10 mouse cellular contexts compared by ENCODE assay signal in the genomic region with DNA sequence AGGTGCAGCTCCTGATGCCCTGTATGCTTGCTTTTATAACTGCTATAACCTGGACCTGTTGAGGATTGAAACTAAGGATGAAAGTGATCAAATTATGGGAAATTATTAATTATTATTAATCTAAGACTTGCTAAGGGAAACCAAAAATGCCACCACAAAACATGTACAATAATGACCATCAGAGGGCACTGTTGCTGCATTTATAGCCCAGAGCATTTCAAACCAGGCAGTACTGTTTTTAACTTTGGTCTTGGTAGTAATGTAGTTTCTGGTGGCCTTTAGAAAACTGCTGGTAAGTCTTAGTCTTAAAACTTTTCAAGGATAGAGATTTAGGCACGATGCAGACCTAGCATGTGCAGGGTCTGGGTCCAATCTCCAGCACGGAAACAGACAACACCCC. TPM values are rescaled to one million over a fixed set of nuclear protein-coding genes. Genes with fewer than 3 reads are reported as not detected.
A peak's percentile ranks its signal among the peaks of the same experiment; 100 is the strongest.
DNase-seq lines count a peak whose midpoint lies in the region; ATAC-seq and TF ChIP-seq lines count a peak whose summit lies in the region.
"Had no signal": no experiment of that assay in that cellular context is flagged by ENCODE, and none has a peak within 500 bp of the region (broad histone marks: within the 10 kb centered on the region; RNA-seq: fewer than 3 reads in every experiment).

No protein-coding gene starts in this region.

- TF ChIP-seq CTCF in heart, postnatal 0 days (IDR thresholded peaks at IDR 0.05; ENCODE audit: low read depth) = peak; percentile 74

- no peak for ATAC-seq in heart, postnatal 0 days (ENCODE audit: insufficient read depth, low read depth)
- ATAC-seq in heart, embryonic 12.5 days (ENCODE audit: insufficient number of reproducible peaks, low FRiP score) = no peak
- no peak for ATAC-seq in midbrain, embryonic 14.5 days (ENCODE audit: low FRiP score, low TSS enrichment)
- ATAC-seq in frontal cortex, adult (ENCODE audit: low TSS enrichment) = no peak

- no peak overlapping the region for H3K27ac ChIP-seq in heart, postnatal 0 days (ENCODE audit: low read depth)
- no peak overlapping the region for H3K27ac ChIP-seq in heart, embryonic 12.5 days (ENCODE audit: poor library complexity, severe bottlenecking)
- H3K27ac ChIP-seq in midbrain, embryonic 14.5 days (replicated peaks; ENCODE audit: low read depth, low read length) = no peak overlapping the region
- H3K27ac ChIP-seq: liver, embryonic 15.5 days; stomach, embryonic 15.5 days had no signal

- H3K36me3 ChIP-seq in heart, postnatal 0 days (replicated peaks; ENCODE audit: control insufficient read depth, insufficient read depth, low read length) = no peaks in the 10 kb centered on the region
- no peaks in the 10 kb centered on the region for H3K36me3 ChIP-seq in heart, embryonic 12.5 days
- H3K36me3 ChIP-seq in midbrain, embryonic 14.5 days (ENCODE audit: control insufficient read depth, insufficient read depth, low read length) = no peaks in the 10 kb centered on the region
- H3K36me3 ChIP-seq: liver, embryonic 15.5 days; stomach, embryonic 15.5 days had no signal

- H3K4me3 ChIP-seq in heart, postnatal 0 days (ENCODE audit: low read depth, low read length) = no peak overlapping the region
- H3K4me3 ChIP-seq in heart, embryonic 12.5 days = no peak overlapping the region
- no peak overlapping the region for H3K4me3 ChIP-seq in midbrain, embryonic 14.5 days (replicated peaks; ENCODE audit: low read depth, low read length)
- H3K4me3 ChIP-seq: liver, embryonic 15.5 days; stomach, embryonic 15.5 days had no signal

- no peaks in the 10 kb centered on the region for H3K9me3 ChIP-seq in heart, postnatal 0 days (replicated peaks; ENCODE audit: control insufficient read depth, low read length)
- H3K9me3 ChIP-seq in heart, embryonic 12.5 days (replicated peaks) = no peaks in the 10 kb centered on the region
- H3K9me3 ChIP-seq in midbrain, embryonic 14.5 days (ENCODE audit: control insufficient read depth, low read length) = no peaks in the 10 kb centered on the region
- H3K9me3 ChIP-seq: liver, embryonic 15.5 days; stomach, embryonic 15.5 days had no signal

- TF ChIP-seq EP300 in heart, postnatal 0 days (IDR thresholded peaks at IDR 0.05; ENCODE audit: low read depth) = no peak

- H3K27me3 ChIP-seq in heart, postnatal 0 days (ENCODE audit: control insufficient read depth, insufficient read depth, low read length) = no peaks in the 10 kb centered on the region
- H3K27me3 ChIP-seq in heart, embryonic 12.5 days (replicated peaks) = no peaks in the 10 kb centered on the region
- H3K27me3 ChIP-seq in midbrain, embryonic 14.5 days (ENCODE audit: control insufficient read depth, insufficient read depth, low read length) = no peaks in the 10 kb centered on the region
- H3K27me3 ChIP-seq: liver, embryonic 15.5 days; stomach, embryonic 15.5 days had no signal

- 48% methylated on average over 2 of the region's 2 CpGs for WGBS in heart, postnatal 0 days
- 45% methylated on average over 2 of the region's 2 CpGs for WGBS in heart, embryonic 12.5 days
- WGBS in midbrain, embryonic 14.5 days = 22% methylated on average over 2 of the region's 2 CpGs

- no peak overlapping the region for H3K4me2 ChIP-seq in heart, postnatal 0 days (ENCODE audit: low read depth, low read length)
- H3K4me2 ChIP-seq in heart, embryonic 12.5 days = no peak overlapping the region
- H3K4me2 ChIP-seq in midbrain, embryonic 14.5 days (ENCODE audit: low read length) = no peak overlapping the region
- H3K4me2 ChIP-seq: liver, embryonic 15.5 days; stomach, embryonic 15.5 days had no signal

- H3K4me1 ChIP-seq in heart, postnatal 0 days (ENCODE audit: control insufficient read depth, insufficient read depth) = 0 out of 2 replicates have a peak, but pooled peaks cover 8% of the 10 kb centered on the region
- peaks cover 13% of the 10 kb centered on the region for H3K4me1 ChIP-seq in heart, embryonic 12.5 days (replicated peaks)
- peaks cover 4% of the 10 kb centered on the region for H3K4me1 ChIP-seq in midbrain, embryonic 14.5 days (ENCODE audit: control insufficient read depth, insufficient read depth, low read length)

- no peak overlapping the region for H3K9ac ChIP-seq in heart, postnatal 0 days (replicated peaks; ENCODE audit: low read depth, low read length)
- no peak overlapping the region for H3K9ac ChIP-seq in heart, embryonic 12.5 days
- no peak overlapping the region for H3K9ac ChIP-seq in midbrain, embryonic 14.5 days (replicated peaks; ENCODE audit: low read length)
- H3K9ac ChIP-seq: liver, embryonic 15.5 days; stomach, embryonic 15.5 days had no signal

- DNase-seq in heart, postnatal 0 days (ENCODE audit: low spot score) = peak; percentile 65
- peak; percentile 19 for DNase-seq in urinary bladder, postnatal 25 days (ENCODE audit: low spot score)
- DNase-seq in urinary bladder, adult 2 months (ENCODE audit: low spot score) = no peak
- DNase-seq in cerebellum, postnatal 14 days = peak; percentile 71 to 82
- DNase-seq in kidney, postnatal 10 days = peak; percentile 67
- DNase-seq in midbrain, embryonic 14.5 days = peak; percentile 90

RNA-seq across cellular contexts. Expression of gene Bod1, which starts 3.7 kb away (rescaled TPM):
- 77.1 and 96.1 TPM in 2 replicates for total RNA-seq in heart, postnatal 0 days (2014; rRNA removed; ENCODE audit: low replicate concordance)
- polyA plus RNA-seq in heart, postnatal 0 days (2015; fragmentation: Nextera tagmentation; extraction: Ambion mirVana) = 65.6 and 69.9 TPM in 2 replicates
- 78.3 and 79.8 TPM in 2 replicates for polyA plus RNA-seq in heart, embryonic 12.5 days (2016; fragmentation: Nextera tagmentation; extraction: Ambion mirVana)
- polyA plus RNA-seq in urinary bladder, adult 2 months (2012; rRNA removed) = 89.8 and 96.1 TPM in 2 replicates
- polyA plus RNA-seq in midbrain, embryonic 14.5 days (2014; fragmentation: Nextera tagmentation; extraction: Ambion mirVana) = 164 and 168 TPM in 2 replicates
